Mouse (Mus musculus) hindbrain, embryonic 11.5 days (tissue): ENCODE measurements around the gene Tmem37. TPM values are rescaled to one million over a fixed set of nuclear protein-coding genes. Genes with fewer than 3 reads are reported as not detected.

Experiments
- ATAC-seq: fragments of 200-750 bp; cut with Nextera tagmentation; 2 replicates; pipeline ENCODE4 v1.8.0; 2017; ENCODE audit warnings: mild to moderate bottlenecking, moderate TSS enrichment, moderate library complexity; ENCODE audit not compliant: low FRiP score
- DNase-seq: peaks from one replicate; pipeline ENCODE4 v3.0.0-alpha.2; 2015; ENCODE audit warnings: low spot score
- H3K27ac ChIP-seq: fragments of 300-500 bp; sonication (generic); 2 replicates; pipeline ENCODE4 v1.5.1; 2014; ENCODE audit warnings: mild to moderate bottlenecking, low read depth, low read length
- H3K27me3 ChIP-seq: fragments of 300-500 bp; sonication (generic); 2 replicates; pipeline ENCODE4 v1.6.1; 2014; ENCODE audit warnings: mild to moderate bottlenecking, low read length, moderate library complexity, mixed read lengths; ENCODE audit not compliant: control insufficient read depth, insufficient read depth
- H3K36me3 ChIP-seq: fragments of 300-500 bp; sonication (generic); 2 replicates; pipeline ENCODE4 v1.6.1; 2014; ENCODE audit warnings: mild to moderate bottlenecking, low read length, moderate library complexity, mixed read lengths; ENCODE audit not compliant: control insufficient read depth, insufficient read depth
- H3K4me1 ChIP-seq: fragments of 300-500 bp; sonication (generic); replicated peaks from 2 replicates; pipeline ENCODE4 v1.6.1; 2014; ENCODE audit warnings: low read length, mixed read lengths; ENCODE audit not compliant: control insufficient read depth, insufficient read depth
- H3K4me2 ChIP-seq: fragments of 300-500 bp; sonication (generic); replicated peaks from 2 replicates; pipeline ENCODE4 v1.6.1; 2014; ENCODE audit warnings: mild to moderate bottlenecking, low read depth, low read length
- H3K4me3 ChIP-seq: fragments of 300-500 bp; sonication (generic); 2 replicates; pipeline ENCODE4 v1.5.1; 2014; ENCODE audit warnings: low read depth, low read length
- H3K9ac ChIP-seq: fragments of 300-500 bp; sonication (generic); 2 replicates; pipeline ENCODE4 v1.6.1; 2014; ENCODE audit warnings: low read depth, low read length
- H3K9me3 ChIP-seq: fragments of 300-500 bp; sonication (generic); 2 replicates; pipeline ENCODE4 v1.6.1; 2016; ENCODE audit warnings: low read length; ENCODE audit not compliant: control insufficient read depth
- WGBS: fragments of 180-500 bp; shearing (Covaris S2); extraction: QIAGEN DNeasy Blood & Tissue Kit; methylation state at CpG from one replicate; pipeline ENCODE4 v1.1.7; 2014; 5-methylcytosine and 5-hydroxymethylcytosine counted together
- polyA plus RNA-seq: library from polyadenylated mRNA; unstranded; fragments of >200 nt; fragmentation: Nextera tagmentation; extraction: Ambion mirVana; gene quantifications from 2 replicates; pipeline ENCODE4 v1.2.1, GENCODE M21; 2014

Gene Tmem37
- polyA plus RNA-seq, 1 experiment from 2014 or later: 10.6 TPM

- DNase-seq (no peak), ATAC-seq (no peak)
- Histone ChIP-seq H3K36me3 (no peaks in the 10 kb centered on the region), H3K4me3 (no peak overlapping the region), H3K27ac (no peak overlapping the region), H3K9ac (no peak overlapping the region), H3K9me3 (no peaks in the 10 kb centered on the region), H3K4me2 (no peak overlapping the region), H3K27me3 (no peaks in the 10 kb centered on the region), H3K4me1 (no peaks in the 10 kb centered on the region)
- WGBS: 84% methylated on average over 6 of the region's 6 CpGs
These were observed 18.4 kb downstream of the Tmem37 start for GRCm38 (mm10) chr1:120055475-120055874.

- ATAC-seq (no peak), DNase-seq (no peak)
- Histone ChIP-seq H3K9ac (no peak overlapping the region), H3K4me3 (no peak overlapping the region), H3K27ac (no peak overlapping the region), H3K9me3 (no peaks in the 10 kb centered on the region), H3K4me2 (no peak overlapping the region), H3K36me3 (no peaks in the 10 kb centered on the region), H3K27me3 (no peaks in the 10 kb centered on the region), H3K4me1 (no peaks in the 10 kb centered on the region)
- 88% methylated on average over 6 of the region's 6 CpGs for WGBS
These were observed 18.9 kb downstream of the Tmem37 start for GRCm38 (mm10) chr1:120054997-120055396.

- Histone ChIP-seq H3K9ac (no peak overlapping the region), H3K9me3 (no peaks in the 10 kb centered on the region), H3K4me1 (no peaks in the 10 kb centered on the region), H3K36me3 (no peaks in the 10 kb centered on the region), H3K4me3 (no peak overlapping the region), H3K27ac (no peak overlapping the region), H3K27me3 (no peaks in the 10 kb centered on the region), H3K4me2 (no peak overlapping the region)
- ATAC-seq (no peak), DNase-seq (no peak)
- WGBS: 16% methylated on average over 1 of the region's 1 CpGs
These were observed 22.8 kb downstream of the Tmem37 start for GRCm38 (mm10) chr1:120051070-120051469.

- Histone ChIP-seq H3K9me3 (no peaks in the 10 kb centered on the region), H3K4me1 (no peaks in the 10 kb centered on the region), H3K27ac (no peak overlapping the region), H3K27me3 (no peaks in the 10 kb centered on the region), H3K4me2 (no peak overlapping the region), H3K4me3 (no peak overlapping the region), H3K36me3 (no peaks in the 10 kb centered on the region), H3K9ac (no peak overlapping the region)
- ATAC-seq (no peak), DNase-seq (no peak)
These were observed 26.5 kb downstream of the Tmem37 start for GRCm38 (mm10) chr1:120047325-120047724.

GRCm38 (mm10) chr1:120044584-120044983, 29.3 kb downstream of the Tmem37 start:
- Histone ChIP-seq H3K4me2 (no peak overlapping the region), H3K27ac (no peak overlapping the region), H3K4me3 (no peak overlapping the region), H3K27me3 (no peaks in the 10 kb centered on the region), H3K4me1 (no peaks in the 10 kb centered on the region), H3K9me3 (no peaks in the 10 kb centered on the region), H3K9ac (no peak overlapping the region), H3K36me3 (no peaks in the 10 kb centered on the region)
- no peak for DNase-seq
- ATAC-seq: no peak
- 92% methylated on average over 16 of the region's 16 CpGs for WGBS

- no peak overlapping the region for H3K4me2 ChIP-seq
- H3K4me1 ChIP-seq: no peaks in the 10 kb centered on the region
- no peak overlapping the region for H3K4me3 ChIP-seq
- no peaks in the 10 kb centered on the region for H3K27me3 ChIP-seq
- no peaks in the 10 kb centered on the region for H3K36me3 ChIP-seq
- no peak overlapping the region for H3K27ac ChIP-seq
- ATAC-seq (no peak), DNase-seq (no peak)
- no peaks in the 10 kb centered on the region for H3K9me3 ChIP-seq
- WGBS: 66% methylated on average over 8 of the region's 8 CpGs
- no peak overlapping the region for H3K9ac ChIP-seq
These were observed 31.5 kb downstream of the Tmem37 start for GRCm38 (mm10) chr1:120042421-120042820.

- H3K27ac ChIP-seq: no peak overlapping the region
- H3K4me2 ChIP-seq: no peak overlapping the region
- WGBS: 83% methylated on average over 9 of the region's 9 CpGs
- ATAC-seq (no peak), DNase-seq (no peak)
- no peak overlapping the region for H3K9ac ChIP-seq
- no peaks in the 10 kb centered on the region for H3K9me3 ChIP-seq
- H3K4me1 ChIP-seq: no peaks in the 10 kb centered on the region
- no peaks in the 10 kb centered on the region for H3K27me3 ChIP-seq
- H3K36me3 ChIP-seq: no peaks in the 10 kb centered on the region
- H3K4me3 ChIP-seq: no peak overlapping the region
These were observed 35.3 kb downstream of the Tmem37 start for GRCm38 (mm10) chr1:120038594-120038993.

- Histone ChIP-seq H3K4me1 (no peaks in the 10 kb centered on the region), H3K4me2 (no peak overlapping the region), H3K9ac (no peak overlapping the region), H3K27me3 (no peaks in the 10 kb centered on the region), H3K9me3 (no peaks in the 10 kb centered on the region), H3K36me3 (no peaks in the 10 kb centered on the region), H3K27ac (no peak overlapping the region), H3K4me3 (no peak overlapping the region)
- no peak for ATAC-seq
- no peak for DNase-seq
- 68% methylated on average over 9 of the region's 9 CpGs for WGBS
These were observed 36.7 kb downstream of the Tmem37 start for GRCm38 (mm10) chr1:120037021-120037683.

- no peak overlapping the region for H3K9ac ChIP-seq
- H3K4me1 ChIP-seq: no peaks in the 10 kb centered on the region
- H3K27ac ChIP-seq: no peak overlapping the region
- no peak overlapping the region for H3K4me3 ChIP-seq
- H3K9me3 ChIP-seq: no peaks in the 10 kb centered on the region
- H3K4me2 ChIP-seq: no peak overlapping the region
- 77% methylated on average over 7 of the region's 7 CpGs for WGBS
- DNase-seq (no peak), ATAC-seq (no peak)
- no peaks in the 10 kb centered on the region for H3K27me3 ChIP-seq
- H3K36me3 ChIP-seq: no peaks in the 10 kb centered on the region
These were observed 38.3 kb downstream of the Tmem37 start for GRCm38 (mm10) chr1:120035456-120036034.
